Mouse (Mus musculus) ovary, adult 18-20 months (tissue): ENCODE measurements at regions not wholly inside any gene's neighbourhood (a gene's known extent, or its start where the extent isn't known, plus 50 kb on each side); places are given as distances from the start of the nearest gene placed in this dataset.

ENCODE experiments used
- DNase-seq: peaks from one replicate; pipeline ENCODE4 v3.0.0; 2022; ENCODE audit warnings: low spot score, mixed read lengths

- no peak for DNase-seq
Observed at GRCm38 (mm10) chr7:72501431-72501830, 195.0 kb upstream of the Mctp2 start.

DNA sequence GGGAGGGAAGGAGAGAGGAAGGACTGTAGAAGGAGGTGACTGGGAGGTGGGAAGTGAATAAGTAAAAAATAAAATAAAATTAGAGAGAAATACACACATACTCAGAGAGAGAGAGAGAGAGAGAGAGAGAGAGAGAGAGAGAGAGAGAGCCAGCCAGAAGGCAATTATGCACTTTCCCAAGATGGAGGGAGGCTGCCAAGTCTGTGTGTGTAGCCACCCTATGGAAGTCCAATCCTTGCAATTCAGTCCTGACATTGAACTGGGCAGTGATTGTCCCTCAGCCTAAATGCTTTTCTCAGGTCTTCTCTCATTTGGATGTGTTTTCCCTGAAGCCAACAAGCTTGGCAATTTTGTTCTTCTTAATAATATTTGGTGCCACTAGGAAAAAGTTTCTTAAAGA is 197.3 kb upstream of the Mctp2 start:
- no peak for DNase-seq

DNA sequence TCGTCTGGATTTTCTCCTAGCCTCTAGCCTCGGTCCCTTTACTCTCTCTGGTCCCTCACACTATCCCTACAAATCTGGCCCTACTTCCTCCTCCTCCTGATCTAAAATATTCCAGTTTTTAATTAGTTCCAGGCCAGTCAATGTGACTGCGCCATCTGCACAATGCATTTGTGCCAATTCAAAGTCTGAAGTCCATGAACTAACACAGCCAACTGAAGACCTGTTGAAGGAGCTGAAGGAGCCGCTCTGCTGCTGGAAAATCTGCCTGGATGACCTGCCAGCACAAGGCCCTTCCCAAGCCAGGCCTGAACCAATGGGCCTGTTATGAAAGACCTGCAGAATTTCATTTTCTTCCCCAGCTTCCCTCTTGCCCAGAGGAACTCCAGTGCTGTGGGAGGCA is 197.9 kb upstream of the Mctp2 start:
- DNase-seq: no peak

DNA sequence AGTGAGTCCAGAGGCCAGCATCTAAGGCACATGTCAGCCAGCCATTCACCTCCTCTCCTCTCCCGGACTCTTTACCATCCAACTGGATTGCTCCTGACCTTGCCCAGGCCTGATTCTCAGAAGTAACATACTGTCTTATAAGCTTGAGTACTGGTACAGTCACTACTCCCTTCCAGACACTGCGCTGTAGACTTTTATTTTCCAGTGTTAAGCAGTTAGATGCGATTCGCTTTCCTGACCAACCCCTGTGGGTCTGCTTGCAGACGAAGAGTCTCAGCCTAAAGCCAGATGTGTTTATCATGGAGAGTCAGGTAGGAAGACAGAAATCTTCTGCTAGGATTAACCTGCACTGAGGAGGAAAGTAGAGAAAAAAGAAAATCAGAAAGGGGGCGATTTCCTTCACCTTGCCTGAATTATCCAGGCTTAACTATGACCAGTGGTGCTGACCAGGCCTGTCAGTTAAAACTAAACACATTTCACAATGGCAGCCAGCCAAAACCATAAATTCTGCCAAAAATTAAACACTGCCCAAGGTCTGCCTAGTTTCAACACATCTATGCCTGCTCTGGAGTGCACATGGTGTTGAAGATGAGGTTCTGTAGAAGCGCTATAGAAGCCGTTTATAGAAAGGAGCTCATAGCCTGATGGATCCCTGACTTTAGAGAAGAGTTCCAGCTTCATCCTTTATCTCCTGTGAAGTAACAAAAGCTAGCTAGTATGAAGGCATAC is 199.5 kb upstream of the Mctp2 start:
- no peak for DNase-seq

DNA sequence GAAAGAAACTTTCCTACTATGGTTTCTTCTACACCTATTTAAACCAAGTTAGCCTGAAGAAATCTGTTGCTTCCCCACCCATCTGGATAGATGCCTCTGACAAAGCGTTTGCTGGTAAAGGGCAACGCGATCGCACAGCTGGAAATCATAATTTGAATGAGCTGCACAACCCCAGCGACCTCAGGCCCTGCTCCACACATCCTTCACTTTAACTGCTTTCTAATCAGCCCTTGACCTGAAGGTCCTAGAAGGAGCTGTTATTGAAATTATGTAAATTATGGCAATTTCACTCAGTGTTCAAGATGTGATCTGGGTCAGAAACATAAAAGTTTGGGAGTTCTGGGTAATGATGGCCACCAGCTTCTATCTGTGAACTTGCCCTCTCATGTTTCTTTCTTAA is 201.5 kb upstream of the Mctp2 start:
- no peak for DNase-seq

- DNase-seq: no peak
Observed at GRCm38 (mm10) chr7:72510116-72510515, 203.7 kb upstream of the Mctp2 start.

- no peak for DNase-seq
Observed at GRCm38 (mm10) chr7:72513446-72513845, 207.0 kb upstream of the Mctp2 start.

GRCm38 (mm10) chr7:72514851-72515250 is 208.4 kb upstream of the Mctp2 start:
- no peak for DNase-seq

- DNase-seq: no peak
Observed at GRCm38 (mm10) chr7:72518421-72518972, 212.1 kb upstream of the Mctp2 start.

GRCm38 (mm10) chr7:72519359-72520115 is 213.1 kb upstream of the Mctp2 start:
- DNase-seq: no peak

- no peak for DNase-seq
Observed at GRCm38 (mm10) chr7:72528873-72529272, 222.5 kb upstream of the Mctp2 start.

- no peak for DNase-seq
Observed at GRCm38 (mm10) chr7:72538288-72538687, 231.9 kb upstream of the Mctp2 start.

DNA sequence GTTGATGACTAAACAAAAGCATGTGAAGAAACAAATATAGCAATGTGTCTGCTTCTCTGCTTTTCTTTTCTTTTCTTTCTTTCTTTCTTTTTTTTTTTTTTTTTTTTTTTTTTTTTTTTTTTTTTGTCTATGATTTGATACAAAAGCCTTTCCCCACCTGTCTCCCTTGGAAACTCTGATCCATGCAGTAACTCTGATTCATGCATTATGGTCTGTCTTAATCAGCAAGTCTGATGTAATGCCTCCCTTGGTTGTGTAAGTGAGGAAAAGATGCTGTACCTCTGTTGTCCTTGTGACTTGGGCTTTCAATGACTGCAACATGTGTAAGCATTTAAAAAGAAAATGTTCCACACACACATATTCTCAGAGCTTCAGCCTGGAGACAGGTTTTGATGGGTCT is 233.5 kb upstream of the Mctp2 start:
- no peak for DNase-seq

DNA sequence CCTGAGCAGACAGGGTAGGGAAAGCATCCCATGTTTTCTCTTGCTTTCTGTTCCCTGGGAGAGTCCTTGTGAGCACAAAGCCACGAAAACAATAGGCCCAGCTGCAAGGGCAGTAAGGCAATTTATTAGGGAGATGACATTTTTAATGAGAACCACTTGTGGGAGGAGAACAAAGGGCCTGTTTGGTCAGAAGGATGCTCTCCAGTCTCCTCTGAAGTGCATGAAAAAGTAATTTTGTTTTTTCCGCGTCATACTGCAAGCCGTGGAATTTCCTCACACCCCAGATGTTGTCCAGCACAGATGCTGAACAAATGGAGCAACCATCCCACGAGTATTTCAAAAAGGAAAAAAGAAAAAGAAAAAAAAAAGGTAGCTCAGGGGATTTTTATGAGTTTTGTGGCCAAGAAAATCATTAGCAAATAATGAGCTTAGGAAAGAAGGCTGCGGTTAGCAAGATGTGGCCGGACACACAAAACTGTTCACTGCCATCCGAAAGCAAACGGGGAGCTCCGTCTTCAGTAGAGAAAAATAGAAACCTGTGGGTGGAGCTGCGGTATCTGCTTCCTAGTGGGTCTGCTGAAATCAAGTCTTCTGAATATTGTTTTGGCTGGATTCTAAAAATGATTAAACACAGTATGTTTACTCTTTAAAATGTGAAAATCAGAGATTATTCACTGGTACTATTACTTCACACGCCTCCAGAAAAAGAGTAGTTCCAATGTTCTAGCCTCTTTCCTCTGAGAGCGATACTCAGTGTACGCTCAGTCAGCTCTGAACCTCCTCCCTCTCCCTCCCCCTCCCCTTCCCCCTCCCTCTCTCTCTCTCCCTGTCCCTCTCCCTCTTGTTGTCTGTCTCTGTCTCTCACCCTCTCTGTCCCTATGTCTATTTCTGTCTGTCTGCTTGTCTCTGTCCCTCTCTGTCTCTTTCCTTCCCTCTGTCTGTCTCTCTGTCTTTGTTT is 235.4 kb upstream of the Mctp2 start:
- no peak for DNase-seq

- no peak for DNase-seq
Observed at GRCm38 (mm10) chr7:72543501-72543900, 237.1 kb upstream of the Mctp2 start.

DNA sequence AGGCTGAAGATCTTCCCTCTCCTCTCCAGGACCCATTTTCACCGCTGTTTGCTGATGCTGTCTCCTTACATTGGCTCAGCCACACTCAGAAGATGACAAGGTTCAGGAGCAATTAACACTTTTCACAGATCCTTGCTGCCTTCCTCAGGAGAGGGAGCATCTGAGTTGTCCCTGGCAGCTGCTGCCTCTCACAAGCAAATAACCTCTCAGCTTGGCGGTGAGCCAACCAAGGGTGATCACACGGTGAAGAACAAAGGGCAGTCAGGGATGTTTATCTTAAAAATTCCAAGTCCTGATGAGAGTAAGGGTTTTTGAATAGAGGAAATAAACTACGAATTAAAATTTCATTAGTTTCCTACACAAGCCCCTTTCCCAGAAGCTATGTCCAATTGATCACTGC is 237.5 kb upstream of the Mctp2 start:
- no peak for DNase-seq

- DNase-seq: no peak
Observed at GRCm38 (mm10) chr7:72567378-72567777, 261.0 kb upstream of the Mctp2 start.

DNA sequence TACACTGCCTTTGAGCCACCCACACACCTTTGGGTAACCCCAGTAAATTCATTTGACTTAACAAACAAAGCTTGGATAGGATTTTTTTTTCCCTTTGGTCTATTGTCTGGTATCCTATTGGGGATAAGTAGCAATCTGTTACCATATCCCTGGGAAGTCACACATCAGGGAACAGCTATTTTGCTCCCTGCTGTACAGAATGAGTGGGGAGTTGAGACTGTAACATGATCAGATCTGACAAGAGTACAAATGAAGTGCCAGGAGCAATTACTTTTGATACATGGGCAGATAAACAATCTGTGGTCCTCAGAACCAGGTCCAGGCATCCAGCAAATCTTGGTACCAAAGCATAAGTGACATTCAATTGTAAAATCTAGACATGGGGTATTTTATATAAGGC is 262.8 kb upstream of the Mctp2 start:
- no peak for DNase-seq

DNA sequence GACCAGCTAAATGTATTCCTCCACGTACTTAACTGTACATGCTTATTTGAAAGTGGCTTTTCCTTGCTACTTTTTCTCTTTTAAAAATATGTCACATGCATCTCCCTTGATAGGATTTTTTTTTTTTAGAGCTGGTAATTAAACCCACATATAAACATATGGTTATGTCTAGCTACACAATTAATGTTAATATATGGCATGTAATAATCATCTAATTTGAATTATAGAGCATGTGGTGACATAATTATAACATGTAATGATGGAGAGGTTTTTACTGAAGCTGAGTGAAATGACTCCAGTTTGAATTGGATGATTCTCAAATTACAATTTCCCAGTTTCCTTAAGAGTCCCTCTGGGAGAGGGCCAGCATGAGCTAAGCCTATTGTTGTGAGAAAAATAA is 267.9 kb upstream of the Mctp2 start:
- no peak for DNase-seq

DNA sequence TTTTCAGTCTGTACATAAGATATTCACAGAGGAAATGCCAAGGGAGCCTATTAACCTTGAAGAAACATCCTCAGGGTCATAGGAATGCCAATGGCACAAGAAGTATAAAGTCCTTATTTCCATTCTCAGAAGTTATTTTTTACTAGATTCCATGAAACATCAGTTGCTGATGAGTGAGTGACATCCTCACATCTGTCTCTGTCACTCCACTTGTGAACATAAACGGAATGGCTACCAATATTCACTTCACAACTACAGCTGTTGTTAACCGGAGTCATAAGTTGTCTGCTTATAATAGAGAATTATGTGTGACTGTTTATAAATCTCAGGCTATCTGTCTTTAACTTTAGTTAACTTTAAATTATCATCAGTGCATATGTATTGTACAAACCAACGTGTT is 278.0 kb upstream of the Mctp2 start:
- DNase-seq: no peak

DNA sequence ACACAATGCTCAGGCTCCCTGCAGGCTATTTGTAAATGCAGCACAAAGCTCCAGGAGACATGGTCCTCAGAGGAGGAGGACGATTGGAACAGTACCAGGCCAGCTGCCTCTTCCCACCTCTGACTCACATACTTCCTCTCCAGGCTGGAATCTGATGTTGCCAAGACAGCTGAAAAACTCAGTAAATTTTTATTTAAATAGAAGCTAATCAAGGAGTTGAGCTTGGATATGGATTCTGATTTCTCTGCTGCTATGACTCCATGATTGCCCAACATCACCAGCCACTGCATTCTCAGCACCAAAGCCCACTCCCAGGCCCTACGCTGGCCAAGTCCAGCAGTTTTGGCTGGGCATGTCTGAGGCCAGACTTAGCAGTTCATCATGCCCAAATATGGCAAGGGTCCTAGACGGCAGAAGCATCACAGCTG is 282.8 kb upstream of the Mctp2 start:
- peak; percentile 3 for DNase-seq
